Mouse (Mus musculus) right cerebral cortex, adult 2 months (tissue): ENCODE measurements around the gene Plekho1.

Experiments used
- DNase-seq, 2 experiments: peaks; one replicate each; pipeline ENCODE4 v3.0.0; 2021 to 2022; ENCODE audit warnings: low spot score in 2 of 2

The Plekho1 gene

DNA sequence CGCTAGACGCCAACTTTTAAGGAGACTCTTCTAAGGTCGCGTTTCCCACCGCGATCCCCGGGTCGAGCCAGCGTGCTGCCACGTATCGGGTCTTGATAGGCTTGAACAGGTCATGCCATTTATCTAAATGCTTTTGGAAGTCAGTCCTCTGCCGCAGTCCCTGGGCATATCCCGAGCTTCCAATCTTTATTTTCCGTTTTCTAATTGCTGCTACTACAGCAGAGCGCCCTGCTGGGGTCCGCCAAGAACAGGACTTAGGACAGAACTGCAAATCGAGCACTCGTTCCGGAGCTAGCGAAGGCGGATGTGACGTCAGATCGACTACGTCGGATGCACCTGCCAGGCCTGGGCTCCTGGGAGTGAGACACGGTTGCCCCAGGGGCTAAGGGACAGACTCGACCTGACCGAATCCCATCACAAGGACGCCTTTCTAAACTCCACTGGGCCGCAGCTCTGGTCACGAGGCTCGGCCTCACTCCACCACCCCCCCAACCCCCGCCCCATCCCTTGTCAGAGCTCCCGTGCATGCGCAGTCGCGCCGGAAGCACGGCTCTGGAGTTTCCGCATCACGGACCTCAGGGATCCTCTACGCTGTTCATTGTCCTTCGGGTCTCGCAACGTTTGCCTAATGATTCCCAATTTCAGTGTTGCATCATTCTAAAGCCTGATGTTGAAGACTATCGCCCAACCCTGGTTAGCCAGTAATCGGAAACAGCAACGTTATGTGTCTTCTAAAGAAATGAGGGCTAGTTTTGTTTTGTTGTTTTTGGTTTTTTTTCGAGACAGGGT, 44.8 kb downstream of the Plekho1 start:
- DNase-seq: peak; percentile 88 to 97

DNA sequence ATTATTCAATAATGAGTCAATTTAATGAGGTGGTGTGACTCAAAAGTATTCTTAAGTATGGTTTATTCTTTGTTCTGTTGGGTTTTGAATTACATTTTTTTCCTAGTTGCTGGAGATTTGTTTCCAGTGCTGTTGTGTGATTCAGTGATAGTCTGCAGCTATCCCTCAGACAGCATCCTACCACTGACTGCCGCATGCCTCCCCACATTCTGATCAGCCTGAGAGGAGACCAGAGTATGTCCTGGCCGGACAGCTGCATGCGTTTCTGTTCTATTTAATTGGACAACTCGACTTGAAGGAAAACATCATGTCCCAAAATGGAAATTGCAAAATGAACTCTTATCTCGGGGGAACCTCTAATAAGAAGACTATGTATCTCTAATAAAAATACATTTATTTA, 47.5 kb downstream of the Plekho1 start:
- no peak for DNase-seq

DNA sequence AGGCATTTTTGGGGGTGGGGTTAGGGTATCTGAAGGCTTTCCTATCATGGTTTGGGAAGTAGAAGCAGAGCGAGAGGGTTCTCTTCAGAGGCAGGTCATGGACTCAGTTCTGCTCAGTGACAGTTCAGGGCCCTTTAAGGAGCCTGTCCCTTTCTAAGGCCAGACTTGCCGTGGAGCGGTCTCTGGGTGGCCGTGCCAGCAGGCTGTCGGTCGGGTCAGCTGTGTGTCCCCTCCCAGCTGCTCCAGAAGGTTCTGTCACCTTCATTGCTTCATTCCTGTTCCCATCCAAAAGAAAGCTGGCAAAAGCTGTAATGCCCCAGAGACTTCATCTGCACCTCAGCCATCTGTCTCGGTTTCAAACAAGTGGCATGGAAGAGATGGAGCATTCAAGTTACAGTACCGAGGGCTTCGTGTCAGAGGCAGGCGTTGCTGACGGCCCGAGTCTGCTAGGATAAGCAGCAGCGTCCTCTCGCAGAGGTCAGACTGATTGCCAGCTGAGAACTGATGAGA, 50.0 kb downstream of the Plekho1 start:
- DNase-seq: no peak

DNA sequence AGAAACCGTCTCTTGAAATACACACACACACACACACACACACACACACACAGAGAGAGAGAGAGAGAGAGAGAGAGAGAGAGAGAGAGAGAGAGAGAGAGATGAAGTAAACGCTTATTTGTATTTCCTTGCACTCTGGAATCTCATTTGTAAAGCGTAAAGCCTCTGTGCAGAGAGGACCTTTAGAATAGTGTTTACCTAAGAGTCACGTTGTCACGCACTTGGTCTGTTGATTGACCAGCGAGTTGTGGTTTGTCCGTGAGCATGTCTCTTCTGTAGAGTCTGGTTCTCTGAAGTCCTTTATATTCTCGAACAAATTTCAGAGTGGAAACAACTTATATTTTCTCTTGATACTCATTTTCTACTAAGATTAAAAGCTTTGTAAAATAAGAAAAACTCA, 51.1 kb downstream of the Plekho1 start:
- DNase-seq: no peak

DNA sequence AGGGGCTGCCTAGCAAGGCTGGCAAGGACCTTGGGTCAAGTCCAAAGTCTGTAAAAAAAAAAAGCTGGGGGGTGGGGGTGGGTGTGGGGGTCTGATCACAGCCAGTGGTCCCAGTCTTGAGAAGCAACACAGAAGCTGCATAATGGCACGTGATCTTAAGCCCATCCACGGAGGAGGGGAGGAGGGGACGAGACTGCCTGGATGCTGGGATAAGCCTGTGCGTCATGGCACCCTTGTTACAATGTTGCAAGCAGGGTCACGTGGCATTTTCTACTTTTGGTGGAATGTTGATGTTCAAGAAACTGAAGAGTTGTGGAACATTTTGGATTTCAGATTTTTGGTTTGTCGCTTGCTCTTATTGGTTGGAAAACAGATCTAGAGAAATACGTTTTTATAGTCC, 52.6 kb downstream of the Plekho1 start:
- DNase-seq: no peak

DNA sequence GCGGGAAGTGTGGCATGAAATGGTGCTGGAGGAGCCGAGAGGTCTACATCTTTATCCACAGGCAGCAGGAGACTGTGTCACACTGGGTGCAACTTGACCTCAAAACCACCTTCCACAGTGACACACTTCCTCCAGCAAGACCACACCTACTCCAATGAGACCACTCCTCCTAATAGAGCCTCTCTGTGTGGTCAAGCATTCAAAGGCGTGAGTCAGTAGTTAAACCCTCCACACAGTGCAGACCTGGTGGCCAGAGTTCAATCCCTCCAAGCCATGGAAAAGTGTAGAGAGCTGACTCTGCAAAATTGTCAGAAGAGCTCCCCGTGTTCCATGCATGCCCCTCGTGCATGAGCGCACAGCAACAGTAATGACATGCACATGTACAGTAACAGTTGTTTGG, 53.1 kb downstream of the Plekho1 start:
- no peak for DNase-seq

DNA sequence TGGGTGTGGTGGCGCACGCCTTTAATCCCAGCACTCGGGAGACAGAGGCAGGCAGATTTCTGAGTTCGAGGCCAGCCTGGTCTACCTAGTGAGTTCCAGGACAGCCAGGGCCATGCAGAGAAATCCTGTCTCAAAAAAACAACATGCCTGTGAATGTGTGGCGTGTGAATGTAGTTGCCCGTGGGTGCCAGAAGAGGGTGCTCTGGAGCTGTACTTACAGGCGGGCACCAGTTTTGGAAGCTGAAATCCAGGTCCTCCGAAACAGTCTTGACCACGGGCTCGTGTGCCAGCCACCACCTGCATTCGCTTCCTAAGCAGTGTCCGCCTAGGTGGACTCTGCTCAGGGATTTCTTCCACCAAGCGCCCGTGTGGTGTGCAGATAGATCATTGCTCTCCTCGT, 57.0 kb downstream of the Plekho1 start:
- no peak for DNase-seq
